Mouse (Mus musculus) mature B cell (primary cell): ENCODE results near the gene Fosl2.

Experiments
- in situ Hi-C: fragments of 300-500 bp; cut with MboI; formaldehyde crosslinking; loops from 2 replicates; pipeline ENCODE4 v1.14.3; 2019

Gene Fosl2

GRCm38 (mm10) chr5:32135336-32136206 lies at the start of gene Fosl2:
Fosl2 (plus strand) TSS chr5:32135801.
- in situ Hi-C loops: loop anchor here (10.0 kb wide), 2 partner anchors 441 to 561 kb away; partner anchors contain the start of genes Babam2 and Rbks

GRCm38 (mm10) chr5:32085971-32086370 lies 49.6 kb upstream of the Fosl2 start:
- in situ Hi-C loops: no loop called here

- in situ Hi-C loops: no loop called here
Measured at GRCm38 (mm10) chr5:32086526-32087090, 49.0 kb upstream of the Fosl2 start.

- in situ Hi-C loops: no loop called here
Measured at GRCm38 (mm10) chr5:32089481-32089880, 46.1 kb upstream of the Fosl2 start.

- in situ Hi-C loops: no loop called here
Measured at GRCm38 (mm10) chr5:32092281-32092680, 43.3 kb upstream of the Fosl2 start.

- in situ Hi-C loops: no loop called here
Measured at GRCm38 (mm10) chr5:32098691-32099090, 36.9 kb upstream of the Fosl2 start.

GRCm38 (mm10) chr5:32102484-32102883 lies 33.1 kb upstream of the Fosl2 start:
- in situ Hi-C loops: no loop called here

- in situ Hi-C loops: no loop called here
Measured at GRCm38 (mm10) chr5:32102971-32103431, 32.6 kb upstream of the Fosl2 start.

GRCm38 (mm10) chr5:32103545-32103944 lies 32.1 kb upstream of the Fosl2 start:
- in situ Hi-C loops: no loop called here

GRCm38 (mm10) chr5:32104119-32104990 lies 31.2 kb upstream of the Fosl2 start:
- in situ Hi-C loops: no loop called here

- in situ Hi-C loops: no loop called here
Measured at GRCm38 (mm10) chr5:32106473-32107140, 29.0 kb upstream of the Fosl2 start.

GRCm38 (mm10) chr5:32110651-32111050 lies 24.9 kb upstream of the Fosl2 start:
- in situ Hi-C loops: no loop called here

- in situ Hi-C loops: no loop called here
Measured at GRCm38 (mm10) chr5:32112206-32112916, 23.2 kb upstream of the Fosl2 start.

- in situ Hi-C loops: no loop called here
Measured at GRCm38 (mm10) chr5:32120901-32121376, 14.7 kb upstream of the Fosl2 start.

GRCm38 (mm10) chr5:32121936-32122335 lies 13.7 kb upstream of the Fosl2 start:
- in situ Hi-C loops: no loop called here

- in situ Hi-C loops: no loop called here
Measured at GRCm38 (mm10) chr5:32122363-32122762, 13.2 kb upstream of the Fosl2 start.

GRCm38 (mm10) chr5:32124957-32125356 lies 10.6 kb upstream of the Fosl2 start:
- in situ Hi-C loops: no loop called here

- in situ Hi-C loops: no loop called here
Measured at GRCm38 (mm10) chr5:32127226-32127625, 8.4 kb upstream of the Fosl2 start.

- in situ Hi-C loops: no loop called here
Measured at GRCm38 (mm10) chr5:32127927-32128326, 7.7 kb upstream of the Fosl2 start.

GRCm38 (mm10) chr5:32132971-32133501 lies 2.6 kb upstream of the Fosl2 start:
- in situ Hi-C loops: loop anchor here (10.0 kb wide), 2 partner anchors 438 to 558 kb away; partner anchors contain the start of genes Babam2 and Rbks
